Mouse (Mus musculus): ENCODE results near the gene Cbr1. TPM values are rescaled to one million over a fixed set of nuclear protein-coding genes. Genes with fewer than 3 reads are reported as not detected.

Gene Cbr1
- polyA plus RNA-seq, 1 experiment from 2014 or later, result 143 TPM

- WGBS, result 81% methylated on average over 4 of the region's 4 CpGs
- Histone ChIP-seq H3K27ac (ENCODE audit: low read depth, low read length) (no peak overlapping the region), H3K4me2 (ENCODE audit: low read length) (no peak overlapping the region), H3K9ac (ENCODE audit: low read length) (no peak overlapping the region), H3K27me3 (replicated peaks; ENCODE audit: control insufficient read depth, insufficient read depth, low read length) (no peaks in the 10 kb centered on the region), H3K36me3 (ENCODE audit: control insufficient read depth, insufficient read depth, low read length) (no peaks in the 10 kb centered on the region), H3K9me3 (replicated peaks; ENCODE audit: control insufficient read depth, low read length) (no peaks in the 10 kb centered on the region), H3K4me1 (ENCODE audit: control insufficient read depth, insufficient read depth, low read length) (no peaks in the 10 kb centered on the region), H3K4me3 (ENCODE audit: low read depth, low read length) (no peak overlapping the region)
- DNase-seq (ENCODE audit: low spot score) (no peak), ATAC-seq (no peak)
Observed at GRCm38 (mm10) chr16:93644006-93644405, 38.4 kb downstream of the Cbr1 start.

- WGBS, result 83% methylated on average over 5 of the region's 5 CpGs
- Histone ChIP-seq H3K27me3 (replicated peaks; ENCODE audit: control insufficient read depth, insufficient read depth, low read length) (no peaks in the 10 kb centered on the region), H3K9ac (ENCODE audit: low read length) (no peak overlapping the region), H3K4me1 (ENCODE audit: control insufficient read depth, insufficient read depth, low read length) (no peaks in the 10 kb centered on the region), H3K9me3 (replicated peaks; ENCODE audit: control insufficient read depth, low read length) (no peaks in the 10 kb centered on the region), H3K4me3 (ENCODE audit: low read depth, low read length) (no peak overlapping the region), H3K36me3 (ENCODE audit: control insufficient read depth, insufficient read depth, low read length) (no peaks in the 10 kb centered on the region), H3K27ac (ENCODE audit: low read depth, low read length) (no peak overlapping the region), H3K4me2 (ENCODE audit: low read length) (no peak overlapping the region)
- no peak for DNase-seq (ENCODE audit: low spot score)
- no peak for ATAC-seq
Observed at GRCm38 (mm10) chr16:93648441-93649183, 43.0 kb downstream of the Cbr1 start.

Other genes starting within 250 kb of the Cbr1 start
- gene Setd4, start 1.8 kb upstream of the Cbr1 start, polyA plus RNA-seq (2014; fragmentation: Nextera tagmentation; extraction: Ambion mirVana), result 14.9 and 17.0 TPM in 2 replicates
- gene Gm5678, start 22.2 kb downstream of the Cbr1 start, polyA plus RNA-seq (2014; fragmentation: Nextera tagmentation; extraction: Ambion mirVana), result not detected in 2 replicates
- gene Cbr3, start 77.4 kb downstream of the Cbr1 start, polyA plus RNA-seq (2014; fragmentation: Nextera tagmentation; extraction: Ambion mirVana), result 0.62 and 0.63 TPM in 2 replicates
- 19.6 and 29.9 TPM in 2 replicates for gene Dop1b, start 106.1 kb downstream of the Cbr1 start, polyA plus RNA-seq (2014; fragmentation: Nextera tagmentation; extraction: Ambion mirVana)
- 32.1 and 36.1 TPM in 2 replicates for gene Morc3, start 226.3 kb downstream of the Cbr1 start, polyA plus RNA-seq (2014; fragmentation: Nextera tagmentation; extraction: Ambion mirVana)

Data from forebrain, embryonic 14.5 days (tissue).